Mouse (Mus musculus) liver, adult 2 months (tissue): ENCODE results near the gene Lhx2.

ENCODE experiments used
- CTCF ChIP-seq: fragments of 200-500 bp; IDR thresholded peaks from 2 replicates; pipeline ENCODE4 v1.5.1; 2011; ENCODE audit warnings: low read depth, low read length, control low read depth
- POLR2A ChIP-seq: fragments of 200-500 bp; IDR thresholded peaks from 2 replicates; pipeline ENCODE4 v1.6.1; 2011; ENCODE audit warnings: low read length, control low read depth; ENCODE audit not compliant: insufficient read depth; ENCODE audit errors: extremely low read depth

DNA sequence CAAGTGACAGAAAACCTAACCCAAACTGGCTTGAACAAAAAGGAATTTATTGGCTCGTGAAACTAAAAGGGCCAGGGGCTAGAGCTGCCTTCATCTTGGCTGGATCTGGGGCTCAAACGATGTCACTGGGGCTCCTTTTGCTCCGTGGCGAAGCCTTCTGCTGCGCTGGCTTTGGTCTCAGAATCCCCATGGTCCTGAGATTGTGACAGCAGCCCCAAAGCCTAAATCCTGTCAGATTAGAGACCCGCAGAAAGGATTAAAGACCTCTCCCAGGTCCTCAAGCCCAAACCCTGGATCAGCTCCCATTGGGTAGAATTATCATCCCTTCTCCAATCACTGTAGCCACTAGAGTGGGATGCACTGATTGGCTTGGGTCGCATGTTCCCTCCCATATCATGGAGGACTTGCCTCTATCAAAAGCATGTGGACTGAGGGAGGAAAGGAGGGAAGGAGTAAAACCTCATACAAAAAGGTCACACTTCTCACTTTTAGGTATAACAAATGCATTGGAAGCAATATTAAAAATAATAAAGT is 5.4 kb upstream of the Lhx2 start:
- TF ChIP-seq POLR2A (no peak), CTCF (no peak)
